Mouse (Mus musculus) forebrain, embryonic 14.5 days (tissue): ENCODE results near the gene Lrmda. TPM values are rescaled to one million over a fixed set of nuclear protein-coding genes. Genes with fewer than 3 reads are reported as not detected.

Experiments used
- ATAC-seq: fragments of 200-750 bp; cut with Nextera tagmentation; 2 replicates; pipeline ENCODE4 v1.8.0; 2017; ENCODE audit warnings: mild to moderate bottlenecking, moderate library complexity
- DNase-seq: peaks from one replicate; pipeline ENCODE4 v3.0.0-alpha.2; 2015; ENCODE audit warnings: low spot score
- H3K27ac ChIP-seq: fragments of 300-500 bp; sonication (generic); 2 replicates; pipeline ENCODE4 v1.5.1; 2014; ENCODE audit warnings: low read depth, mild to moderate bottlenecking, control low read depth, low read length, moderate library complexity
- H3K27me3 ChIP-seq: fragments of 300-500 bp; sonication (generic); replicated peaks from 2 replicates; pipeline ENCODE4 v1.6.1; 2014; ENCODE audit warnings: low read length, control low read depth, mixed read lengths; ENCODE audit not compliant: control insufficient read depth, insufficient read depth
- H3K36me3 ChIP-seq: fragments of 300-500 bp; sonication (generic); 2 replicates; pipeline ENCODE4 v1.6.1; 2014; ENCODE audit warnings: low read length, control low read depth; ENCODE audit not compliant: control insufficient read depth, insufficient read depth
- H3K4me1 ChIP-seq: fragments of 300-500 bp; sonication (generic); 2 replicates; pipeline ENCODE4 v1.6.1; 2014; ENCODE audit warnings: antibody characterized with exemption, low read length, control low read depth; ENCODE audit not compliant: control insufficient read depth, insufficient read depth
- H3K4me2 ChIP-seq: fragments of 300-500 bp; sonication (generic); 2 replicates; pipeline ENCODE4 v1.6.1; 2014; ENCODE audit warnings: mild to moderate bottlenecking, control low read depth, low read length
- H3K4me3 ChIP-seq: fragments of 300-500 bp; sonication (generic); 2 replicates; pipeline ENCODE4 v1.5.1; 2014; ENCODE audit warnings: low read depth, low read length, control low read depth
- H3K9ac ChIP-seq: fragments of 300-500 bp; sonication (generic); 2 replicates; pipeline ENCODE4 v1.6.1; 2014; ENCODE audit warnings: mild to moderate bottlenecking, low read length, control low read depth, moderate library complexity
- H3K9me3 ChIP-seq: fragments of 300-500 bp; sonication (generic); replicated peaks from 2 replicates; pipeline ENCODE4 v1.6.1; 2016; ENCODE audit warnings: low read length, control low read depth, mixed read lengths; ENCODE audit not compliant: control insufficient read depth
- WGBS: fragments of 180-500 bp; shearing (Covaris S2); extraction: QIAGEN DNeasy Blood & Tissue Kit; methylation state at CpG from one replicate; pipeline ENCODE4 v1.1.7; 2014; 5-methylcytosine and 5-hydroxymethylcytosine counted together
- polyA plus RNA-seq: library from polyadenylated mRNA; unstranded; fragments of >200 nt; fragmentation: Nextera tagmentation; extraction: Ambion mirVana; gene quantifications from 2 replicates; pipeline ENCODE4 v1.2.1, GENCODE M21; 2014

Gene Lrmda
- polyA plus RNA-seq, 1 experiment from 2014 or later = not detected

DNA sequence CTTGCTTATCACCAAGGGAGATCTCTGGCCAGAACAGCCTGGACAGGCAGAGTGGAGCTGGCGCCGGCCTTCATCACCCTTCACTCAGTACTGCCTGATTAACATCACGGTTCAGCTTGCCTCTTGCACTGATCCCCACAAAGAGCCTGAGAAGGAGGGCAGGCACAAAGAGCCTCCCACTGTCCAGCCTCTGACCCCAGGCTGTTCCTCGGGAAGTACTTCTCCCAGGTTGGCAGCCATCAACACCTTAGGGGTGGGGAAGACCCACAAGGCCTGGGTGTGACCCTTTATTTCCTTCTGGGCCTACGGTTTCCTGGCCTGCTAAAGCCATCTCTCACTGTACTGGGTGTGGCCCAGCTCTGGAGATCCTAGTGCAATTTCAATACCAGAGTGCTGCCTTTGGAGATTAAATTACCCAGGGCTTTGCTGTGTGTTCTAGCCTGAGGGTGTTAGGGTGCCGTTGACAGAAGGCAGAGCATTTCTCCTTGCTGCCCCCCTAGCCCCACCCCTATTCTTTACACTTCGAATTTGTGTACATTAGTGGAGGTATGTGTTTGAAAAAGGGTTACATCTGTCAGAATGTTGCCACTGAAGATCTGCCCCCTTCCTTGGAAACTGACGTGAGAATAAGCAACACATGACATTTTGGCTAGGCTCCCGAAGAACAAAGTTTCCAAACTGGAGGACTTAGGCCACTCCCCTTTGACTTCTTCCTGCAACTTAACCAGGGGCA is 628.5 kb downstream of the Lrmda start:
- ATAC-seq (no peak), DNase-seq (no peak)
- no peak overlapping the region for H3K4me2 ChIP-seq
- 65% methylated on average over 9 of the region's 9 CpGs for WGBS
- peaks cover 16% of the 10 kb centered on the region for H3K4me1 ChIP-seq
- H3K9me3 ChIP-seq = no peaks in the 10 kb centered on the region
- H3K27me3 ChIP-seq = no peaks in the 10 kb centered on the region
- no peak overlapping the region for H3K9ac ChIP-seq
- no peak overlapping the region for H3K4me3 ChIP-seq
- H3K36me3 ChIP-seq = no peaks in the 10 kb centered on the region
- no peak overlapping the region for H3K27ac ChIP-seq

GRCm38 (mm10) chr14:22649411-22649911 is 629.9 kb downstream of the Lrmda start:
- peak; percentile 88 for ATAC-seq
- H3K27me3 ChIP-seq = no peaks in the 10 kb centered on the region
- peaks cover 16% of the 10 kb centered on the region for H3K4me1 ChIP-seq
- H3K36me3 ChIP-seq = no peaks in the 10 kb centered on the region
- WGBS = 7% methylated on average over 5 of the region's 5 CpGs
- H3K27ac ChIP-seq = no peak overlapping the region
- no peaks in the 10 kb centered on the region for H3K9me3 ChIP-seq
- no peak overlapping the region for H3K4me3 ChIP-seq
- H3K9ac ChIP-seq = no peak overlapping the region
- no peak overlapping the region for H3K4me2 ChIP-seq
- peak; percentile 81 for DNase-seq

GRCm38 (mm10) chr14:22649985-22650984 is 630.8 kb downstream of the Lrmda start:
- Histone ChIP-seq H3K4me2 (no peak overlapping the region), H3K9ac (no peak overlapping the region), H3K4me1 (peaks cover 16% of the 10 kb centered on the region), H3K27me3 (no peaks in the 10 kb centered on the region), H3K27ac (no peak overlapping the region), H3K4me3 (no peak overlapping the region), H3K9me3 (no peaks in the 10 kb centered on the region), H3K36me3 (no peaks in the 10 kb centered on the region)
- 69% methylated on average over 17 of the region's 17 CpGs for WGBS
- DNase-seq (peak; percentile 8), ATAC-seq (peak; percentile 52)

- DNase-seq (no peak), ATAC-seq (no peak)
- 65% methylated on average over 14 of the region's 14 CpGs for WGBS
- H3K4me1 ChIP-seq = peaks cover 16% of the 10 kb centered on the region
- H3K36me3 ChIP-seq = no peaks in the 10 kb centered on the region
- no peak overlapping the region for H3K27ac ChIP-seq
- no peaks in the 10 kb centered on the region for H3K27me3 ChIP-seq
- H3K4me3 ChIP-seq = no peak overlapping the region
- H3K9me3 ChIP-seq = no peaks in the 10 kb centered on the region
- H3K9ac ChIP-seq = no peak overlapping the region
- H3K4me2 ChIP-seq = no peak overlapping the region
These were observed 631.8 kb downstream of the Lrmda start for GRCm38 (mm10) chr14:22651131-22651952.

- ATAC-seq (no peak), DNase-seq (no peak)
- Histone ChIP-seq H3K4me1 (no peaks in the 10 kb centered on the region), H3K36me3 (no peaks in the 10 kb centered on the region), H3K27ac (no peak overlapping the region), H3K4me3 (no peak overlapping the region), H3K27me3 (no peaks in the 10 kb centered on the region), H3K4me2 (no peak overlapping the region), H3K9ac (no peak overlapping the region), H3K9me3 (no peaks in the 10 kb centered on the region)
- WGBS = 69% methylated on average over 3 of the region's 3 CpGs
These were observed 643.0 kb downstream of the Lrmda start for GRCm38 (mm10) chr14:22662496-22662895.

GRCm38 (mm10) chr14:22666437-22666836 is 646.9 kb downstream of the Lrmda start:
- Histone ChIP-seq H3K27me3 (no peaks in the 10 kb centered on the region), H3K36me3 (no peaks in the 10 kb centered on the region), H3K4me1 (no peaks in the 10 kb centered on the region), H3K9ac (no peak overlapping the region), H3K9me3 (no peaks in the 10 kb centered on the region), H3K4me3 (no peak overlapping the region), H3K4me2 (no peak overlapping the region), H3K27ac (no peak overlapping the region)
- DNase-seq (no peak), ATAC-seq (no peak)
- 79% methylated on average over 3 of the region's 3 CpGs for WGBS

- WGBS = 85% methylated on average over 8 of the region's 8 CpGs
These were observed 648.8 kb downstream of the Lrmda start for GRCm38 (mm10) chr14:22668302-22668701.

GRCm38 (mm10) chr14:22668711-22669110 is 649.2 kb downstream of the Lrmda start:
- no peak overlapping the region for H3K27ac ChIP-seq

More at GRCm38 (mm10) chr14:22668302-22668701, 648.8 kb downstream of the Lrmda start:
- Histone ChIP-seq H3K36me3 (no peaks in the 10 kb centered on the region), H3K4me2 (no peak overlapping the region), H3K9me3 (no peaks in the 10 kb centered on the region), H3K4me3 (no peak overlapping the region), H3K27ac (no peak overlapping the region), H3K9ac (no peak overlapping the region), H3K4me1 (no peaks in the 10 kb centered on the region), H3K27me3 (no peaks in the 10 kb centered on the region)
- ATAC-seq (no peak), DNase-seq (no peak)

More at GRCm38 (mm10) chr14:22668711-22669110, 649.2 kb downstream of the Lrmda start:
- no peak overlapping the region for H3K4me3 ChIP-seq
- 88% methylated on average over 6 of the region's 6 CpGs for WGBS
- no peak overlapping the region for H3K4me2 ChIP-seq
- H3K9me3 ChIP-seq = no peaks in the 10 kb centered on the region
- no peaks in the 10 kb centered on the region for H3K36me3 ChIP-seq
- H3K9ac ChIP-seq = no peak overlapping the region
- DNase-seq = no peak
- ATAC-seq = no peak
- no peaks in the 10 kb centered on the region; the same call in 1 of the 2 replicates for H3K27me3 ChIP-seq
- H3K4me1 ChIP-seq = no peaks in the 10 kb centered on the region
